Mouse (Mus musculus) layer of hippocampus, adult 11-12 months (tissue): ENCODE measurements around the gene Cdh3.

Experiments used
- DNase-seq: peaks from one replicate; pipeline ENCODE4 v3.0.0; 2022; ENCODE audit warnings: low spot score

Cdh3 gene

DNA sequence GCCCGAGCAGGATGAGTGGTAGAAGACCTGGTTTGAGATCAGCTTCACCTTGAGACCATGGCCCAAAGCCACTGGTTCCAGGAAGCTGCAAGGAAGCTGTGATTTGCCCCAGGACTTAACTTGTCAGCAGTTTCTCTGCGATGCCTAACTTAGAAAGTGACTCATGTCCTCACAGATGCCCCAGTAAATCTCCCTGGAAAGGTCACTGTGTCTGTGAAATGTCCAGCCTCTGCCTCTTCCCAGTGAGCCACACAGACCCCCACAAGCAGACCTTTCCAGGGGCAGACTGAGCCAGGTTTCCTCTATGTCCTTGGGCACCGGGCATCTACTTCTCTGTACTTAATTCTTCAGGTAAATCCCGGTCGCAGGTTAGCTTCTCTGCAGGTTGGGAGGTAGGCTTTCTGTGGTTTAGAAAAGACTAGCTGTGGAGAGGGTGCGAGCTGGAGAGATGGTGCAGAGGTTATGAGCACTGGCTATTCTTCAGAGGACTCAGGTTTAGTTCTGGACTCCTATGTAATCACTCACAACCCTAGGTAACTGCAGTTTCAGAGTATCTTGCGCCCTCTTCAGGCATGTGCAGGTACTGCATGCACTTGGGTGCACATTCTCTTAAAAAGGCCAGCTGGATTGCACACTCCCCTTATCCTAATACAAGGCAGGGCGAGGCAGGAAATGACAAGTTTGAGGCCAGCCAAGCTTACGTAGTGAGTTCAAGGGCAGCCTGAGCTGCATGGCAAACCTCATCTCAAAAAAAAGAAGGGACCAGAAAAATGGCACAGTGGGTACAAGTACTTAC is 16.7 kb downstream of the Cdh3 start:
- no peak for DNase-seq

DNA sequence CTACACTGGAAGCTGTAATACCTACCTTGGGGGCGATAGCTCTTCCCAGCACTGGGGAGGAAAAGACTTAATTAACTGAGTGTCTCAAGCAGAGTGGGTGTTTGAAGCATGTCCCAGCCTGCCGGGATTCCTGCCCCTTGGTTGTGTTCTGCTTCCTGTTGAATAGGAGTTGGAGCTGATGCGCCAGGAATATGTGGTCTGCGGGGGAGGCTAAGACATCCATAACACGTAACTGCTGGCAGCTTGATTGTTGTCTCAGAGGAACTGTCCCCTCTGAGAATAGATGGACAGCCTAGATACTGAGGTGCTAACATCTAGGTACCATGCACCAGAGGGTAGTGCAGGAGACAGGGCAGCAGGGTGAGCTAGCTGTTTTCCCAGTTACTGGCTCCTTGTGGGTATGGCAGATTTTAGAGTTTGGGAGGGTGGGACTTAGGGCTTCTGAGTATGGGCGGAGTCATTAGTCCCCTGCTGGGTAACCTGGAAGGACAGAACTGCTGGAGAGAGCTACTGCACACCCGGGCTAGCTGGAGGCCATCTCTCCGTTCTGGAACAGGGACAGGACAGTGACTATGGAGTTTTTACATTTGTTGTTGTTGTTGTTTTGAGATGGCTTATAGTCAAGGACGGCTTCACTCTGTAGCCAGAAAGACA is 18.0 kb downstream of the Cdh3 start:
- no peak for DNase-seq

DNA sequence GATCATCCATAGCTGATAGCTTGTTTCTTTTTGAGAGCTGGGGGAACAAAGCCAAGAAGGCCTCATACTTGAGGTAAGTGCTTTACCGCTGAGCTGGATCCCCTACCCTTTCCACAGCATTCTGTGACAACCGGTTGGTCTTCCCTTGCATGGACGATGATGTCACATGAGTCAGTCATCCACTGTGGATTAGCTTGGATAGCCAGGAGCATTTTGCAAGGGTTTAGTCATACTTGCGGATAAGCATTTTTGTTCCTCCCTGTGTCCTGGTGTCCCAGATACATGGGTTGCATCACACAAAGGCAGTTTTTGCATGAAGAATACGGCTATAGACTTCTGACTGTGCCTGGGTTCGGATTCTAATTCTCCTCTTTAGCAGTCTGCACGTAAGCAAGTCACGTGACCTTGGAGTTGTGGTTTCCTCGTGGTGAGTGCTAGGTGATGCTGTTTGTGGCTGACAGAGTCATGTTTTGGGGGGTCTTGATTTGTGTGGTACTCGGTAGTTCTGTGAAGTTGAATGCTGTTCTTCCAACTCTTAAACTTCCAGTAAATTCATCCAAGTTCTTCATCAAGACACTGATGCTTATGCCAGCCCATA is 19.3 kb downstream of the Cdh3 start:
- DNase-seq: no peak

DNA sequence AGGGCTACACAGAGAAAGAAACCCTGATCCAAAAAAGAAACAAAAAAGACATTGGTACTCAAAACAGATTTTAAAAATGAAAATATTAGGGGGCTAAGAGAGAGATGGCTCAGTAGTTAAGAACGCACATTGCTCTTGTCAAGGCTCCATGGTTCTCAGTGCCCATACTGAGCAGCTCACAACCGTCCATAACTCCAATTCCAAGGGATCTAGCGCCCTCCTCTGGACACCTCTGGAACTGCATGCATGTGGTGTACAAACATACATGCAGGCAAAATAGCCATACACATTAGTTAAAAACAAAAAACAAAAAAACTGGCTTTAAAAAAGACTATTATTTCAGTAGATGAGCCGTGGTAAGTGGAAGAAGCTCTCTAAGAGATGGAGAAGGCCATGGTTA is 19.9 kb downstream of the Cdh3 start:
- DNase-seq: no peak

DNA sequence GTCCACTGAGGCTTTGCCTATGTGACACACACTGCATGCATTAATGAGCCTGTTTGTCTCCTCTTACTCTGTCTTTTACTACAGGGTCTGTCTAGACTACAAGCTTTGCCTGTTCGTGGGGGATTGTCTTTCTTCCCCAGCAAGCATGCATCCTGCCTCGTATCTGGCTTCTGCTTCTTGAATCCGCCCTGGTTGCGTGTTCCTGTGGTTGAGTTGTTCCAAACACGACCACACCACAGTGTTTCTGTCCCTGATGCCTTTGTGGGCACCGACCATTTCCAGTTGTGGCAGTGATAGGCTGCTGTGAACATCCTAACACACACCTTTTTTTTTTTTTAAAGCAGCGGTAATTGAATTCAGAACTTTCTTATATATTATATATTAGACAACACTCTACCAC is 23.0 kb downstream of the Cdh3 start:
- no peak for DNase-seq

DNA sequence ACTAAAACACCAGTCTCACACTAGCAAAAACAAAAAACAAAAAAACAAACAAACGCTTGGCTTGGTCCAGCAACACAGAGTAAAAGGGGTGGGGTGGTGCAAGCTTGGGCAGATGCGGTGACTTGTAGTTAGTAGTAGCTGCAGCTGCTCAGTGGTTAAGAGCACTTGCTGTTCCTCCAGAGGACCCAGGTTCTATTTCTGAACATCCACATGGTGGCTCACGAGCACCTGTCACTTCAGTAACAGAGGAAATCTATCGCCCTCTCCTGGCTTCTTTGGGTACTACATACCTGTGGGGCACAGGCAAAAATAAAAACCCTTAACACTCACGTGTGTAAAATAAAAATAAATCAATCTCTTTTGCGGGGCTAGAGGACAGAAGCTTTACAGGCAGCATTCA is 23.8 kb downstream of the Cdh3 start:
- DNase-seq: peak; percentile 45

DNA sequence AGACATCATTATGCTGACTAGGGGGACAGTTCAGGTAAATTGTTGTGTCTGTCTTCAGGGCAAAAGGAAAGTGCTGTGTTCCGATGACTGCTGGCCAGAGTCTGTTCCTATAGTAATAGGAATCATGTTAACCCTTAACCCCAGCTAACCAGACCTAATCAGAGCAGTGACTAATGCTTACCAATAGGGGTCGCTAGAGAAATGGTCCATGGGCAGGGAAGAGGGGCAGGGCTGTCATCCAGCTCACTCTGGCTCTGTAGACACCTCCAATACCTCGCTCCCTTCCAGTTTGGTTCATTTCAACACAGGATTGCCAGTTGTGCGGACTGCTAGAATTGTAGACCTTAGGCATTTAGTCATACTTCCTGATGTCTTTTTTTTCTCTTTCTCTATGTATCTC is 24.8 kb downstream of the Cdh3 start:
- no peak for DNase-seq

DNA sequence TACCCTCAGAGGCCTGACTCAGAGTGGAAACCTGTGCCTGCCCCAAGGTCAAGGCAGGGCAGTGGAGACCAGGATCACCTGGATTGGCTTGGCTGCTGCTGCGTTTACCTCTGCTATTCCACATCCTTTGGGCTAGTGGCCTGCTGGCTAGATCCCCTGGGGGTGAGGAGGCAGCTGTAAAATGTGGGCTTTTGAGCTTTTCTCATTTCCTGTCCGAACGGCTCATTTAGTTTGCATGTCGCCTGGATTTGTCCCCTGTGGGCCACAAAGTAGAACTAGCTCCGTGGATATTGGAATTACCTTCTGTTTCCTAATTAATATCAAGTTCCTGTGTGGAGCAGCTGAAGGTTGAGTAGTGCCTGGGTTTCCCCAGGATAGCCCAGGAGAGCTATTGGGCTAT is 28.5 kb downstream of the Cdh3 start:
- DNase-seq: no peak

DNA sequence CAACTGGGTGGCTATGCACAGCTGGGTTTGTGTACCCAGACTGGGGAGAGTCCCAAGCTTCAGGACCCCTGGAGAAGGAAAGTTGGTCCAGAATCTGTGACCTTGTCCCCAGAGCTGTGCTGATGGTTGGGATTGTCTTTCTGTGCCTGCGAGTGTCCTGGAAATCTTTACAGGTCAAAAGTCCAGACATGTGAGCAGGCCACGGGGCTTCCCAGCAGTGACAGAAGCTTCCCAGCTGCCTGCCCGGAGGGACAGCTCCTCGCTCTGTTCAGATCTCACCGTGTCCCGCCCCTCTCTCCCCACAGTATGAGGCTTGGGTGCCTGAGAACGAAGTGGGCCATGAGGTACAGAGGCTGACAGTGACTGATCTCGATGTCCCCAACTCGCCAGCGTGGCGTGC is 30.3 kb downstream of the Cdh3 start:
- no peak for DNase-seq

DNA sequence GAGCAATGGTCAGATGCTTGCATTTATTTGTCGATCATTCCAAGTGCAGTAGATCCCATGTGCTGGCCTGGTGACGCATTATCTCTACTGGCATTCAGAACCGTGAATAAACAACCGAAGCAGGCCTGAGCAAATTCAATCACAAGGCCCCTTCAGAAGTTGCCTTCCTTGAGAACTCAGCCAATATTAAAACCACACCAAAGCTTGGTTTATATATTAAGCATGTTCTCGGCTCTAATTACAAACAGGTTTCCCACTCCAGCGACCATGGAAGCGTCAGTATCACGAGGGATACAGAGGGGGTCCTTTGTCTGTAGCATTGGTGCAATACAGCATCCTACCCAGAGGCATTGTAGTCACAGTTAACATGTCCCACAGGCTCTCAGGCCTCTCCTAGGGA is 32.4 kb downstream of the Cdh3 start:
- no peak for DNase-seq

DNA sequence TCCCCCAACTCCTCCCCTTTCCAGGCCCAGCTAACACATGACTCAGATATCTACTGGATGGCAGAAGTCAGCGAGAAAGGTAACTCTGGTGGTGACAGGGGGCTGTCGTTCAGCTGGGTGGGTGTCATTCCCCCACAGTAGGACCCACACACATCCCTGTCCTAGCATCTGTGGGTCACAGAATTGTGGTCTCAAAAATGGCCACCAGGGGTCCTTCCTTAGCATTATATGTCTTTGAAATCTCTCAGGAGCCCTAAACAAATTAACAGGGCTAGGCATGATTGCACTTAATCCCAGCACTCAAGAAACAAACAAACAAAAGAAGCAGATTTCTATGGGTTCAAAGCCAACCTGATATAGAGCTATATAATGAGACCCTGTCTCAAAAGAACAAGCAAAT is 34.5 kb downstream of the Cdh3 start:
- no peak for DNase-seq

DNA sequence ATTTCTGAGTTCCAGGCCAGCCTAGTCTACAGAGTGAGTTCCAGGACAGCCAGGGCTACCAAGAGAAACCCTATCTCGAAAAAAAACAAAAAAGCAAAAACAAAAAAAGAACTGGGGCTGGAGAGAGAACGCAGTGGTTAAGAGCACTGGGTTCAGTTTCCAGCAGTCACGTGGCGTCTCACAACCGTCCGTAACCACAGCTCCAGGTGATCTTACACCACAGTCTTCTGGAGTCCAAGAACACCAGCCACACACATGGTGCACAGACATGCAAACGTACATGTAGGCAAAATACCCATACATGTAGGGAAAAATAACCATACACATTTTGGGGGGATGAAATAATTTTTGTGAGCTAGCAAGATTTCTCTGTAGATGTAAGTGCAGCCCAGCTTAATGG is 36.1 kb downstream of the Cdh3 start:
- DNase-seq: no peak

DNA sequence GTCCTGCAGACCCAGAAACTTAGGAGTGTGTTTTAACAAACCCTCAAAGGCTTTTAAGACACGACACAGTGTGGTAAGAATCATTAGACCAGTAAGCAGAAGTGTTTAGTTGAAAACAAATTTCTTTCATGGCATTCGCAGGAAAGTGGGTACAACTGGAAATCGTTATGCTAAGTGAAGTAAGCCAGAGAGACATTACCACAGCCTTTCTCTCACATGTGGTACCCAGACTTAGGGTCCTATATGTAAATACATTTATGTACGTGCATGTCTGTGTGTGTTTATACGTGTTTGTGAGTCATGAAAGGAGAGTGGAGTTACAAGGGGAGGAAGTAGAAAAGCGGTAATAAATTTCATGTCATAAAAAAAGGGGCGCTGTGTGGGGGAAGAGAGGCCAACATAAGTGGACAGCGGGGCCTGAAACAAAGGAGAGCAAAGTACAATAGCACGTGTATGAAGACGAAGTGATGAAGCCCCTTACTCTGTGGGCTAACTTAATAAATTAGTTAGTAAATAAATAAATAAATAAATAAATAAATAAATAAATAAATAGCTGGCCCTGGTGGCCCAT is 37.8 kb downstream of the Cdh3 start:
- DNase-seq: no peak

DNA sequence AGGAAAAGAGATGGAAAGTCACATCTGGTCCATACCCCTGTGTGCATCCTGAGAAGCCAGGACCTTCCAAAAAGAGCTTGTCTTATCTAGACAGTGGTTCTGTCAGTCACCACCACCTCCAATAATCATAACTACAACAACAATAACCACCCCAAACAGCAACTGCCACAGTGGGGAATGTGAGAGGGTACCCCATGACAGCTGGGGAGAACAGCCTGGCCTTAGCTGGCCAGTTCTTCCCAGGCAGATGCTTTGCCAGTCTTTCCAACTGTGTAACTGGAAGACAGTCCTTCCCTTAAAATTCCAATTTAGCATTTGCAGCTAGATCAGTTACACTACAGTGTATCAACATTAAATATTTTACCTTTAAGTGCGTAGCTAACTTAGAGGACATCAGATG is 40.2 kb downstream of the Cdh3 start:
- no peak for DNase-seq

DNA sequence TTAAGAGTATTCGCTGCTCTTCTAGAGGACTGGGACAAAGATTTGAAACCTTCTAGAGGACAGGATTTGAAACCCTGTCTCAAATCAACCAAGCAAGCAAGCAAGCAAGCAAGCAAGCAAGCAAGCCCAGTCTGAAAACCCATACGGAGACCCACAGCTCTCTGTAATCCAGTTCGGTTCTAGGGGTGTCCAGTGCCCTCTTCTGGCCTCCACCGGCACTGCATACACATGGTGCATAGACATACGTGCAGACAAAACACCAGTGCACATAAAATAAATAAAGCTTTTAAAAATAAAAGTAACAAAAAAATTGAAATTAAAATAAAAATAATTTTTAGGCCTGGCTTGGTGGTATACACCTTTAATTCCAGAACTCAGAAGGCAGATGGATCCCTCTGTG is 43.3 kb downstream of the Cdh3 start:
- DNase-seq: no peak

DNA sequence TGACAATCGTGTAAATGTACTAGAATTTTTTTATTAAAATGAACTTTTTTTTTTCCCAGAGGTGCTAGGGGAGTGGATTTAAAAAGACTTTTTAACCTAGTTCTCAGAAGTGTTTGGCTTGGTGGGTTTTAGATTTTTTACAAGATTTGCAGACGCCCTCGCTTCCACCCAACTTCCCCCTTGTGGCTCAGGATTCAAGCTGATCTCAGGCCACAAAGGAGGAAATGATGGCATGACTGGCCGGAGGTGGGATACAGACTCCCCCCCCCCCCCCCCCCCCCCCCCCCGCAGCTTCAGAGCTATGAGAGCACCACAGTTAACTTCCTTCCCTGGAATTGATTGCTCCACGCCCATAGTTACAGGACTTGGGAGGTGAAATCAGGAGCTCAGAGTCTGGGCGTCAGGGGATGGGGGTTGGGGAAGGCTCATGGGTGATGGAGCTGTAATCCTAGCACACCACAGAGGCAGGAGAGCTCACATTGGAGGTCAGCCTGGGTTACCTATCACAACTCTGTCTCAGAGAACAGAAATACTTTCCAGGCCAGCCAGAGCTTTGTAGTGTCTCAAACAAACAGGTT is 45.5 kb downstream of the Cdh3 start:
- no peak for DNase-seq

DNA sequence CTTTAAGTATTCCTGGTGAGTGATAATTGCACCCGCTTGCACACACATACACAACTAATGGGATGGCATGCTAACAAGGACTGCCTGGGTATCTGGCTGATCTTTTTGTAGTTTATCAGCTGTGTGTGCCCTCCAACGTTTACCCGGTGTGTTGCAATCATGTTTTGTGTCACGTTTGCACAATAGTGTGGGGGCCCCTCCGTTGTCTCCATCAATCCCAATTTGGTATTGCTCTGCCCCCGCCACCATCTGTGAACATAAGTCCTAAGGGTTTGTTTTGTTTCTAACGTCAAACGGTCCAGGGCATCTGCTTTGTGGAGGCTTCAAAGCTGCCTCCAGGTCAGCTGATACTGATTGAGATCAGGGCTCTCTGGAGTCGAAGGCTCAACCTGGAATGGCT is 49.2 kb downstream of the Cdh3 start:
- peak; percentile 46 for DNase-seq

DNA sequence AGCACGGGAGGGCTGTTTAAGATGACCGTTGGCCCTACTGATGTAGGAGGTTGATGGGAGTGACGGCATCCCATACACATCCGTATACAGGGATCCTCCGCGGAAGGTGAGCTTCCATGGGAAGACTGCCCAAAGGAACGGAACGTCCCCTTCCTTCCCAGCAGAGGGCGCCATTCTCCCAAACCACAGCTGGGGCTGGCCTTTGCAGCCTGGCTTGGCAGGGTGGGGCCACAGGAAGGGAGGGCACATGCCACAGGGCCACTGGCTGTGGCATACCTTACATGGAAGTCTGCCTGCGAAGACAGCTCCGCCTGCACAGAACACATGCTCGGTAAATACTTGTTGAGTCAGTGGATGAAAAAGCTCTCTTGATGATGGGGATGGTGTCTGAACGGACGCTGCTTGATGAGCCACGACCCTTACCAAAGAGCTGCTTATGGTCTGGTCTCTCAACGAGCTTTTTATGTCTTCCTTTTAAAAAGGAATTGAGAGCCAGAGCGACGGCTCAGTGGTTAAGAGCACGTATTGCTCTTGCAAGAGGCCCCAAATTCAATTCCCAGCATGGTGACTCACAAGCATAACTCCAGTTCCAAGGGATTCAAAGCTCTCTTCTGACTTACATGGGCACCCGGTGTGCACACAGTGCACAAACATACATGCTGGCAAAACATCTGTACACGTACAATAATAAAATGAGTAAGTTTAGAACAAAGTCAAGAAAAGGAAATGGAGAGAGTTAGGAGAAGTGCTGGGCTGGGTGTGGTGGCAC is 50.6 kb downstream of the Cdh3 start:
- peak; percentile 35 for DNase-seq

DNA sequence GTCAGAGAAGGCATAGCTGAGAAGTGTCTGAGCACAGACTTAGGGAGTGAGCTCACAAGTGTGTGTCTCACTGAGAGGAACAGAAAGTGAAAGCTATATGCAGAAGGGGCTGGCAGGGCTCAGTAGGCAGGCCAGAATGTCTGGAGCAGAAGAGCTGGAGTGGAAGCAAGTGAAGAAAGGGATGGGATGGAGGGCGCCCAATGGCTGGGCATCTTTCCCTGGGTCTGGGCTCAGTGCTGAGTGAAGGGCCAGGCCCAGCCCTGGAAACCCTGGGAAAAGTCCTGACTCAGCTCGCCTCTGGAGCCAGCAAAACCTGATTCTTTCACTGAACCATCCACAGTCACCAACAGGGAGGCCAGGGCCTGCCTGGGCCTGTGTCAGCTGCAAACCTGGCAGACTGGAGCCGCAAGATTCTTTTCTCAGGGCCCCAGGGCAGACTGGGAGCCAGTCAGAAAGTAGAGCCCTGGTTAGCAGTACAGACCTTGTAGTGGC is 53.0 kb downstream of the Cdh3 start:
- DNase-seq: no peak

DNA sequence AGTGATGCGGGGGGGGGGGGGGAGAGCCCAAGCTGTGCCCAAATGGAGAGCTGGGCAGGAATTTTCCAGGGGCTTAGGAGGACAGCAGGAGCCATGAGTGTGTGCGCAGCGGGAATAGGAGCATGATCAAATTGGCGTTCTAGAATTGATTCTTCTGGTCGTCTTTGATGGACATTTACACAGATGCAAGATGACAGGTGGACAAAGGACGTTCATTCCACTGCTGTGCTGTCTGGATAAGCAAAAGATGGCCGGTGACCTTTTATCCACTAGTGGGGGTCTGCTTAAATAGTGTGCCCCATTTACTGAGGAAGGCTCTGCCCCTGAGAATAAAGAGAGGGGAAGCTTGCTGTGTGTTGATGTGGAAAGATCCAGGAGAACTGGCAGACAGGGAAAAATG is 58.3 kb downstream of the Cdh3 start:
- no peak for DNase-seq

DNA sequence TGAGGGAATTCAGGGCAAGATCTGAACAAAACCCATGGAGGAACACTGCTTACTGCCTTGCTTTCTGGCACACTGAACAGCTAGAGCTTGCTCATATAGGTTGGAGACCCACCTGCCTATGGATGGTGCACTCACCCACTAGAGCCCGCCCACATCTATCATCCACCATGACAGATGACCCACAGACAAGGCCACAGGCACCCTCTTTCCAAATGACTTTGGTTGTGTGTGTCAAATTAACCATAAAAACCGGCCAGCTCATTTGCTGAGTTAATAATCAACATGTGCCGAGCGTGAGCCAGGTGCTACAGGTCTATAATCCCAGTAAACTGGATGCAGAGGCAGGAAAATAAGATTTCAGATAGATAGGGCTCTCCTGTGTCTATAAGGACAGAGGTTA is 59.7 kb downstream of the Cdh3 start:
- DNase-seq: no peak
